Mouse (Mus musculus) intestine, embryonic 15.5 days (tissue): ENCODE measurements around the gene Ppm1b. TPM values are rescaled to one million over a fixed set of nuclear protein-coding genes. Genes with fewer than 3 reads are reported as not detected.

ENCODE experiments used
- ATAC-seq: fragments of 200-750 bp; cut with Nextera tagmentation; 2 replicates; pipeline ENCODE4 v1.8.0; 2017; ENCODE audit warnings: moderate TSS enrichment, moderate library complexity
- H3K27ac ChIP-seq: fragments of 300-500 bp; sonication (generic); 2 replicates; pipeline ENCODE4 v1.5.1; 2015; ENCODE audit warnings: mild to moderate bottlenecking, inconsistent platforms
- H3K27me3 ChIP-seq: fragments of 300-500 bp; sonication (generic); replicated peaks from 2 replicates; pipeline ENCODE4 v1.6.1; 2015; ENCODE audit warnings: inconsistent platforms
- H3K36me3 ChIP-seq: fragments of 300-500 bp; sonication (generic); 2 replicates; pipeline ENCODE4 v1.6.1; 2015; ENCODE audit warnings: inconsistent platforms
- H3K4me1 ChIP-seq: fragments of 300-500 bp; sonication (generic); replicated peaks from 2 replicates; pipeline ENCODE4 v1.6.1; 2015; ENCODE audit warnings: inconsistent platforms
- H3K4me2 ChIP-seq: fragments of 300-500 bp; sonication (generic); replicated peaks from 2 replicates; pipeline ENCODE4 v1.6.1; 2015; ENCODE audit warnings: mild to moderate bottlenecking, inconsistent platforms
- H3K4me3 ChIP-seq: fragments of 300-500 bp; sonication (generic); replicated peaks from 2 replicates; pipeline ENCODE4 v1.5.1; 2015; ENCODE audit warnings: inconsistent platforms
- H3K9ac ChIP-seq: fragments of 300-500 bp; sonication (generic); 2 replicates; pipeline ENCODE4 v1.6.1; 2015; ENCODE audit warnings: inconsistent platforms
- H3K9me3 ChIP-seq: fragments of 300-500 bp; sonication (generic); 2 replicates; pipeline ENCODE4 v1.6.1; 2016; ENCODE audit warnings: inconsistent platforms
- WGBS: fragments of 180-500 bp; shearing (Covaris S2); methylation state at CpG from one replicate; pipeline ENCODE4 v1.1.7; 2015; 5-methylcytosine and 5-hydroxymethylcytosine counted together
- polyA plus RNA-seq: library from polyadenylated mRNA; unstranded; fragments of >200 nt; fragmentation: Nextera tagmentation; extraction: Ambion mirVana; gene quantifications from 2 replicates; pipeline ENCODE4 v1.2.1, GENCODE M21; 2015

Gene Ppm1b
- polyA plus RNA-seq, 1 experiment from 2014 or later, result 96.6 TPM

- peak; percentile 80 for ATAC-seq
- Histone ChIP-seq H3K36me3 (no peaks in the 10 kb centered on the region), H3K4me2 (0 out of 2 replicates have a peak within 1 kb of the TSS, but pooled peaks have one; percentile 1)
Measured at GRCm38 (mm10) chr17:85028093-85028739, 71.7 kb downstream of the Ppm1b start, which contains the start of gene Slc3a1. Gene Slc3a1 (plus strand): TSS chr17:85028376.

GRCm38 (mm10) chr17:85028797-85029196 is 72.3 kb downstream of the Ppm1b start:
- no peaks in the 10 kb centered on the region for H3K4me1 ChIP-seq
- ATAC-seq, result no peak
- no peaks in the 10 kb centered on the region for H3K9me3 ChIP-seq
- H3K27ac ChIP-seq, result peak overlapping the region; percentile 72
- 0 out of 2 replicates have a peak overlapping the region, but pooled peaks have one; percentile 1 for H3K4me2 ChIP-seq
- 91% methylated on average over 10 of the region's 10 CpGs for WGBS
- H3K9ac ChIP-seq, result no peak overlapping the region
- H3K36me3 ChIP-seq, result no peaks in the 10 kb centered on the region
- H3K27me3 ChIP-seq, result no peaks in the 10 kb centered on the region
- H3K4me3 ChIP-seq, result peak overlapping the region; percentile 0; the same call in 1 of the 2 replicates

More at GRCm38 (mm10) chr17:85028093-85028739, 71.7 kb downstream of the Ppm1b start, which contains the start of gene Slc3a1:
- no peak within 1 kb of the TSS for H3K9ac ChIP-seq
- no peaks in the 10 kb centered on the region for H3K27me3 ChIP-seq
- H3K4me3 ChIP-seq, result peak within 1 kb of the TSS; percentile 0; the same call in 1 of the 2 replicates
- peak within 1 kb of the TSS; percentile 72 for H3K27ac ChIP-seq
- WGBS, result 77% methylated on average over 20 of the region's 20 CpGs
- no peaks in the 10 kb centered on the region for H3K4me1 ChIP-seq
- no peaks in the 10 kb centered on the region for H3K9me3 ChIP-seq

GRCm38 (mm10) chr17:85030651-85031050 is 74.1 kb downstream of the Ppm1b start:
- Histone ChIP-seq H3K27me3 (no peaks in the 10 kb centered on the region), H3K4me2 (no peak overlapping the region; the same call in 1 of the 2 replicates), H3K4me1 (no peaks in the 10 kb centered on the region), H3K4me3 (no peak overlapping the region), H3K27ac (no peak overlapping the region), H3K9ac (no peak overlapping the region), H3K9me3 (no peaks in the 10 kb centered on the region), H3K36me3 (no peaks in the 10 kb centered on the region)
- ATAC-seq, result no peak
- 72% methylated on average over 5 of the region's 5 CpGs for WGBS

GRCm38 (mm10) chr17:85033087-85033486 is 76.5 kb downstream of the Ppm1b start:
- Histone ChIP-seq H3K27ac (no peak overlapping the region), H3K27me3 (no peaks in the 10 kb centered on the region), H3K4me2 (no peak overlapping the region), H3K9ac (no peak overlapping the region), H3K4me3 (no peak overlapping the region), H3K4me1 (no peaks in the 10 kb centered on the region), H3K9me3 (no peaks in the 10 kb centered on the region), H3K36me3 (no peaks in the 10 kb centered on the region)
- ATAC-seq, result peak; percentile 80
- 69% methylated on average over 3 of the region's 3 CpGs for whole genome bisulfite sequencing

- Histone ChIP-seq H3K27me3 (no peaks in the 10 kb centered on the region), H3K27ac (no peak overlapping the region), H3K9me3 (no peaks in the 10 kb centered on the region), H3K4me1 (no peaks in the 10 kb centered on the region), H3K4me2 (no peak overlapping the region), H3K36me3 (no peaks in the 10 kb centered on the region), H3K4me3 (no peak overlapping the region), H3K9ac (no peak overlapping the region)
- WGBS, result 54% methylated on average over 11 of the region's 11 CpGs
- ATAC-seq, result no peak
Measured at GRCm38 (mm10) chr17:85034068-85034467, 77.5 kb downstream of the Ppm1b start.

- Histone ChIP-seq H3K27me3 (no peaks in the 10 kb centered on the region), H3K4me2 (no peak overlapping the region), H3K9me3 (no peaks in the 10 kb centered on the region), H3K27ac (no peak overlapping the region), H3K4me1 (peaks cover 2% of the 10 kb centered on the region; the same call in 1 of the 2 replicates), H3K9ac (no peak overlapping the region), H3K36me3 (no peaks in the 10 kb centered on the region), H3K4me3 (no peak overlapping the region)
- no peak for ATAC-seq
- 54% methylated on average over 5 of the region's 5 CpGs for WGBS
Measured at GRCm38 (mm10) chr17:85037855-85038254, 81.3 kb downstream of the Ppm1b start.

- 78% methylated on average over 4 of the region's 4 CpGs for WGBS
- Histone ChIP-seq H3K4me3 (no peak overlapping the region), H3K27me3 (no peaks in the 10 kb centered on the region), H3K9ac (no peak overlapping the region), H3K27ac (no peak overlapping the region), H3K36me3 (no peaks in the 10 kb centered on the region), H3K4me2 (no peak overlapping the region), H3K4me1 (peaks cover 2% of the 10 kb centered on the region; the same call in 1 of the 2 replicates), H3K9me3 (no peaks in the 10 kb centered on the region)
- no peak for ATAC-seq
Measured at GRCm38 (mm10) chr17:85038311-85038710, 81.8 kb downstream of the Ppm1b start.

- H3K27me3 ChIP-seq, result no peaks in the 10 kb centered on the region
- WGBS, result 94% methylated on average over 5 of the region's 5 CpGs
- H3K9me3 ChIP-seq, result no peaks in the 10 kb centered on the region
- no peak overlapping the region for H3K27ac ChIP-seq
- H3K36me3 ChIP-seq, result no peaks in the 10 kb centered on the region
- H3K9ac ChIP-seq, result no peak overlapping the region
- peaks cover 4% of the 10 kb centered on the region; the same call in 1 of the 2 replicates for H3K4me1 ChIP-seq
- H3K4me2 ChIP-seq, result no peak overlapping the region
- H3K4me3 ChIP-seq, result no peak overlapping the region
- ATAC-seq, result no peak
Measured at GRCm38 (mm10) chr17:85038761-85039160, 82.2 kb downstream of the Ppm1b start.

GRCm38 (mm10) chr17:85040913-85041312 is 84.4 kb downstream of the Ppm1b start:
- no peaks in the 10 kb centered on the region for H3K27me3 ChIP-seq
- H3K9ac ChIP-seq, result no peak overlapping the region
- peak; percentile 87 for ATAC-seq
- H3K4me1 ChIP-seq, result peaks cover 4% of the 10 kb centered on the region; the same call in 1 of the 2 replicates
- no peaks in the 10 kb centered on the region for H3K9me3 ChIP-seq
- H3K27ac ChIP-seq, result peak overlapping the region; percentile 61; the same call in 1 of the 2 replicates
- WGBS, result 48% methylated on average over 7 of the region's 7 CpGs
- H3K4me2 ChIP-seq, result no peak overlapping the region; the same call in 1 of the 2 replicates
- H3K4me3 ChIP-seq, result no peak overlapping the region
- H3K36me3 ChIP-seq, result no peaks in the 10 kb centered on the region

- Histone ChIP-seq H3K27ac (peak overlapping the region; percentile 23; the same call in 1 of the 2 replicates), H3K4me1 (peaks cover 4% of the 10 kb centered on the region; the same call in 1 of the 2 replicates)
Measured at GRCm38 (mm10) chr17:85042419-85042818, 85.9 kb downstream of the Ppm1b start.

GRCm38 (mm10) chr17:85043404-85043816 is 86.9 kb downstream of the Ppm1b start:
- no peaks in the 10 kb centered on the region for H3K36me3 ChIP-seq
- WGBS, result 55% methylated on average over 6 of the region's 6 CpGs

More at GRCm38 (mm10) chr17:85042419-85042818, 85.9 kb downstream of the Ppm1b start:
- Histone ChIP-seq H3K4me3 (no peak overlapping the region), H3K27me3 (no peaks in the 10 kb centered on the region), H3K4me2 (no peak overlapping the region), H3K9me3 (no peaks in the 10 kb centered on the region), H3K9ac (no peak overlapping the region), H3K36me3 (no peaks in the 10 kb centered on the region)
- ATAC-seq, result no peak
- 56% methylated on average over 6 of the region's 6 CpGs for WGBS

GRCm38 (mm10) chr17:85044466-85044865 is 87.9 kb downstream of the Ppm1b start:
- Histone ChIP-seq H3K27me3 (no peaks in the 10 kb centered on the region), H3K36me3 (no peaks in the 10 kb centered on the region), H3K4me3 (no peak overlapping the region), H3K9ac (no peak overlapping the region), H3K4me1 (peaks cover 4% of the 10 kb centered on the region; the same call in 1 of the 2 replicates), H3K9me3 (no peaks in the 10 kb centered on the region), H3K4me2 (no peak overlapping the region), H3K27ac (no peak overlapping the region)
- no peak for ATAC-seq
- WGBS, result 82% methylated on average over 5 of the region's 5 CpGs

More at GRCm38 (mm10) chr17:85043404-85043816, 86.9 kb downstream of the Ppm1b start:
- H3K27ac ChIP-seq, result peak overlapping the region; percentile 48
- H3K4me2 ChIP-seq, result no peak overlapping the region
- H3K9me3 ChIP-seq, result no peaks in the 10 kb centered on the region
- peak; percentile 78 for ATAC-seq
- H3K4me1 ChIP-seq, result peaks cover 4% of the 10 kb centered on the region; the same call in 1 of the 2 replicates
- H3K9ac ChIP-seq, result no peak overlapping the region
- no peaks in the 10 kb centered on the region for H3K27me3 ChIP-seq
- no peak overlapping the region for H3K4me3 ChIP-seq
